Mouse (Mus musculus) gastrocnemius, postnatal 25 days (tissue): Measurements from ENCODE around the gene Dctn3. TPM values are rescaled to one million over a fixed set of nuclear protein-coding genes. Genes with fewer than 3 reads are reported as not detected.

Experiments
- DNase-seq: peaks from one replicate; pipeline ENCODE4 v3.0.0; 2022
- total RNA-seq, 2 experiments: library from RNA; stranded (reverse); gene quantifications; 1 replicate in 1 of 2; 2 replicates in 1 of 2; pipeline ENCODE4 v1.2.3; 2021

Dctn3 gene
- total RNA-seq, 2 experiments from 2014 or later, result 38.5 to 40.6 TPM

GRCm38 (mm10) chr4:41671963-41672480 lies 50.9 kb downstream of the Dctn3 start:
- no peak for DNase-seq

DNA sequence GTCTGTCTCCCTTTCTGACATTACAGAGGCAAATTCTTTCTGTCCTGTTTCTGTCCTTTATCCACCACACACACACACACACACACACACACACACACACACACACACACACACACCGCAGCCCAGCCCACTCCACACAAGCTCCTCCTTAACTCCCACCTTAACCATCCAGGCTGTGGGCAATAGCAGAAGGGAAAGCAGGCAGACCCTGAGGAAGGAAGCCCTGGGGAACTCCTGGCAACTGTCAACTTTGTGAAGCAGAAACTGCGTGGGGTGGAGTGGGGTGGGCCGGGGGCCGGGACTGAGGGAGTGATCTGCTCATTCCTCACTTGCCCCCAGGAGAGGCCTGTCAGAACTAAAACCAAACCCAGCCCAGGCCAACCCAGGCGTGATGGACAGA lies 51.5 kb downstream of the Dctn3 start:
- no peak for DNase-seq

- no peak for DNase-seq
Observed at GRCm38 (mm10) chr4:41670836-41671235, 52.1 kb downstream of the Dctn3 start.

- DNase-seq, result peak; percentile 76
Observed at GRCm38 (mm10) chr4:41666646-41667045, 56.3 kb downstream of the Dctn3 start.

GRCm38 (mm10) chr4:41665009-41665675 lies 57.8 kb downstream of the Dctn3 start:
- peak; percentile 73 for DNase-seq

Other genes with a start within 250 kb of the Dctn3 start
- 10 to 100 TPM; 59.5 to 75.2 TPM for gene AI464131, start 220.1 kb downstream of the Dctn3 start, total RNA-seq
- not detected for gene 1110017D15Rik, start 205.8 kb downstream of the Dctn3 start, total RNA-seq
- 10 to 100 TPM; 17.1 to 17.4 TPM for gene Fam219a, start 153.6 kb downstream of the Dctn3 start, total RNA-seq
- gene Dnaic1, start 153.4 kb downstream of the Dctn3 start, total RNA-seq, result under 1 TPM; 0.43 to 0.64 TPM
- 10 to 100 TPM; 12.7 to 15.7 TPM for gene Enho, start 82.8 kb downstream of the Dctn3 start, total RNA-seq
- 10 to 100 TPM; 33.5 to 34.7 TPM for gene Cntfr, start 26.1 kb downstream of the Dctn3 start, total RNA-seq
- 10 to 100 TPM; 37.2 to 42.1 TPM for gene Il11ra1, start 23.2 kb downstream of the Dctn3 start, total RNA-seq
- gene Rpp25l, start 9.6 kb downstream of the Dctn3 start, total RNA-seq, result 10 to 100 TPM; 43.2 to 46.9 TPM
- not detected for gene Arid3c, start 8.0 kb upstream of the Dctn3 start, total RNA-seq
- 10 to 100 TPM; 33.6 to 36.1 TPM for gene Galt, start 32.1 kb upstream of the Dctn3 start, total RNA-seq
- 10 to 100 TPM in 1 of 2 experiments, 1 to 10 TPM in 1; 8.4 to 11.9 TPM for gene Sigmar1, start 33.0 kb upstream of the Dctn3 start, total RNA-seq
- 10 to 100 TPM; 19.6 to 24.2 TPM for gene Ccl27a, start 51.1 kb upstream of the Dctn3 start, total RNA-seq
- not detected for gene Gm21541, start 180.4 kb upstream of the Dctn3 start, total RNA-seq
- under 1 TPM; 0.82 to 0.99 TPM for gene Gm20878, start 218.4 kb upstream of the Dctn3 start, total RNA-seq
- not detected for gene Fam205a4, start 242.9 kb upstream of the Dctn3 start, total RNA-seq